Mouse (Mus musculus) hindbrain, postnatal 0 days (tissue): ENCODE measurements at regions not wholly inside any gene's neighbourhood (a gene's known extent, or its start where the extent isn't known, plus 50 kb on each side); places are given as distances from the start of the nearest gene placed in this dataset.

ENCODE experiments used
- ATAC-seq: fragments of 200-750 bp; cut with Nextera tagmentation; 2 replicates; pipeline ENCODE4 v1.8.0; 2017; ENCODE audit warnings: mild to moderate bottlenecking, moderate TSS enrichment, moderate library complexity
- DNase-seq: peaks from one replicate; pipeline ENCODE4 v3.0.0-alpha.2; 2015; ENCODE audit warnings: low spot score
- H3K27ac ChIP-seq: fragments of 300-500 bp; sonication (generic); 2 replicates; pipeline ENCODE4 v1.5.1; 2014; ENCODE audit warnings: mild to moderate bottlenecking
- H3K27me3 ChIP-seq: fragments of 300-500 bp; sonication (generic); 2 replicates; pipeline ENCODE4 v1.6.1; 2014; ENCODE audit warnings: low read length, mixed read lengths; ENCODE audit not compliant: insufficient read depth
- H3K36me3 ChIP-seq: fragments of 300-500 bp; sonication (generic); 2 replicates; pipeline ENCODE4 v1.6.1; 2014; ENCODE audit warnings: low read length, mixed read lengths; ENCODE audit not compliant: insufficient read depth
- H3K4me1 ChIP-seq: fragments of 300-500 bp; sonication (generic); 2 replicates; pipeline ENCODE4 v1.6.1; 2014; ENCODE audit warnings: antibody characterized with exemption, low read length, mixed read lengths; ENCODE audit not compliant: insufficient read depth
- H3K4me2 ChIP-seq: fragments of 300-500 bp; sonication (generic); 2 replicates; pipeline ENCODE4 v1.6.1; 2014; ENCODE audit warnings: low read depth, mild to moderate bottlenecking, low read length, moderate library complexity, mixed read lengths
- H3K4me3 ChIP-seq: fragments of 300-500 bp; sonication (generic); 2 replicates; pipeline ENCODE4 v1.5.1; 2014; ENCODE audit warnings: low read length
- H3K9ac ChIP-seq: fragments of 300-500 bp; sonication (generic); replicated peaks from 2 replicates; pipeline ENCODE4 v1.6.1; 2014; ENCODE audit warnings: mild to moderate bottlenecking, low read length, moderate library complexity, mixed read lengths
- H3K9me3 ChIP-seq: fragments of 300-500 bp; sonication (generic); 2 replicates; pipeline ENCODE4 v1.6.1; 2016; ENCODE audit warnings: low read length, mixed read lengths
- CTCF ChIP-seq: IDR thresholded peaks from 2 replicates; pipeline ENCODE4 v1.5.1; 2016; ENCODE audit warnings: antibody characterized with exemption, control low read depth, low read depth
- WGBS: fragments of 180-500 bp; shearing (Covaris S2); extraction: QIAGEN DNeasy Blood & Tissue Kit; methylation state at CpG from one replicate; pipeline ENCODE4 v1.1.7; 2014; 5-methylcytosine and 5-hydroxymethylcytosine counted together

DNA sequence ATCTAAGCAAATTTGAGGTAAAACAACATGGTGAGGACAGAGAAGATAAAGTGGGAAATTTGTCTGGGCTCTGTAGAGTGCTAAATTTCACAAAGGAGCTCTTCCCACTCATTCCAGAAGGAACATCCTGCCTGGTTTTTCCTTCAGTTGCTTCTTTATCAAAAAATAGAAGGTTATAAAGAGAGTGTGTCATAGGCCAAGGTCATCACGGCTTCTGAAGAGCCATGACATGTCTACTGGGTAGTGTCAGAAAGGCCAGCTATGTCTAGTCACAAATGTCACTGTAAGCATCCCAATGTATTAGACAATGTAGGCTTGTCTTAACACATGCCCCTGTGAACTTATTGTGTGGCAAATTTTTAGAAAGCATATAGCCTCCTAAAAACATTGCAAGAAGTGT is 132.5 kb upstream of the Zeb2 start:
- Histone ChIP-seq H3K9me3 (no peaks in the 10 kb centered on the region), H3K9ac (no peak overlapping the region), H3K27ac (no peak overlapping the region), H3K4me1 (no peaks in the 10 kb centered on the region), H3K4me2 (no peak overlapping the region), H3K27me3 (no peaks in the 10 kb centered on the region), H3K4me3 (no peak overlapping the region), H3K36me3 (no peaks in the 10 kb centered on the region)
- 87% methylated on average over 1 of the region's 1 CpGs for WGBS
- DNase-seq (no peak), ATAC-seq (no peak)
- no peak for TF ChIP-seq CTCF

GRCm38 (mm10) chr2:45246061-45246945 is 129.1 kb upstream of the Zeb2 start:
- Histone ChIP-seq H3K9me3 (no peaks in the 10 kb centered on the region), H3K9ac (no peak overlapping the region), H3K27ac (no peak overlapping the region), H3K4me3 (no peak overlapping the region), H3K36me3 (no peaks in the 10 kb centered on the region), H3K27me3 (no peaks in the 10 kb centered on the region), H3K4me2 (no peak overlapping the region), H3K4me1 (no peaks in the 10 kb centered on the region)
- no peak for TF ChIP-seq CTCF
- 84% methylated on average over 10 of the region's 10 CpGs for WGBS
- ATAC-seq (no peak), DNase-seq (no peak)

GRCm38 (mm10) chr2:45245506-45245905 is 128.3 kb upstream of the Zeb2 start:
- Histone ChIP-seq H3K27me3 (no peaks in the 10 kb centered on the region), H3K36me3 (no peaks in the 10 kb centered on the region), H3K4me2 (no peak overlapping the region), H3K9me3 (no peaks in the 10 kb centered on the region), H3K4me3 (no peak overlapping the region), H3K4me1 (no peaks in the 10 kb centered on the region), H3K27ac (no peak overlapping the region), H3K9ac (no peak overlapping the region)
- DNase-seq (no peak), ATAC-seq (no peak)
- no peak for TF ChIP-seq CTCF
- 100% methylated on average over 1 of the region's 1 CpGs for WGBS

- 87% methylated on average over 14 of the region's 14 CpGs for WGBS
- no peak for ATAC-seq
- H3K4me3 ChIP-seq: no peak overlapping the region
Observed at GRCm38 (mm10) chr2:45244491-45244890, 127.3 kb upstream of the Zeb2 start.

GRCm38 (mm10) chr2:45239501-45240292 is 122.5 kb upstream of the Zeb2 start:
- H3K4me3 ChIP-seq: no peak overlapping the region
- no peaks in the 10 kb centered on the region for H3K9me3 ChIP-seq
- no peaks in the 10 kb centered on the region for H3K27me3 ChIP-seq
- WGBS: 85% methylated on average over 16 of the region's 16 CpGs
- H3K27ac ChIP-seq: no peak overlapping the region
- H3K4me1 ChIP-seq: no peaks in the 10 kb centered on the region
- H3K36me3 ChIP-seq: no peaks in the 10 kb centered on the region
- ATAC-seq (no peak), DNase-seq (no peak)
- no peak overlapping the region for H3K4me2 ChIP-seq
- no peak for TF ChIP-seq CTCF
- H3K9ac ChIP-seq: no peak overlapping the region

More at GRCm38 (mm10) chr2:45244491-45244890, 127.3 kb upstream of the Zeb2 start:
- no peaks in the 10 kb centered on the region for H3K36me3 ChIP-seq
- no peak for TF ChIP-seq CTCF
- H3K4me2 ChIP-seq: no peak overlapping the region
- H3K27me3 ChIP-seq: no peaks in the 10 kb centered on the region
- no peak for DNase-seq
- no peaks in the 10 kb centered on the region for H3K9me3 ChIP-seq
- no peaks in the 10 kb centered on the region for H3K4me1 ChIP-seq
- H3K27ac ChIP-seq: no peak overlapping the region
- H3K9ac ChIP-seq: no peak overlapping the region

DNA sequence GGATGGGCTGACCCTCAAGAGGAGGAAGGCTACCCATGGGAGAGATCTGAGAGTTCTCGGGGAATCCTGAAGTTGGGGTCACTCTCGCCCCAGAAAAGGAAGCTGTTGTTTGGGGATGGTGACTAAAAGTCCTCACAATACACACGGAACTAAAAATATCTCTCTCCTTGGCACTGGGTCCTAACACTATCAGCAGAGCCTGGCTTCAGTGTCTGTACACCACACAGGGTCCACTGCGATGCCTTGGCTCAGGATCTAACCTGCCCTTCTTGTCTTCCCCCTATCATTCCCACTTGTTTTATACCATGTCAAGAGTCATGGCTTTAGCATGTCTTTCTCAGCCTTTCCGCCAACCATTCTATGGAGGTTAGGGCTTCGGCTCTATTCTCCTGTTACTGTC is 121.8 kb upstream of the Zeb2 start:
- Histone ChIP-seq H3K4me3 (no peak overlapping the region), H3K9ac (no peak overlapping the region), H3K36me3 (no peaks in the 10 kb centered on the region), H3K9me3 (no peaks in the 10 kb centered on the region), H3K27me3 (no peaks in the 10 kb centered on the region), H3K4me1 (no peaks in the 10 kb centered on the region), H3K4me2 (no peak overlapping the region), H3K27ac (no peak overlapping the region)
- no peak for TF ChIP-seq CTCF
- 90% methylated on average over 6 of the region's 6 CpGs for WGBS
- ATAC-seq (no peak), DNase-seq (no peak)
